Mouse (Mus musculus): ENCODE results near the gene Pigo.
"Not testable (repeated sequence)": the region's sequence is repeated elsewhere in the genome, so short reads cannot be mapped to it uniquely, and the experiment has no call there.

Pigo gene

GRCm38 (mm10) chr4:43001272-43001671, 24.3 kb downstream of the Pigo start:
- DNase-seq (ENCODE audit: low spot score in 2 of 2), result no peak

- peak; percentile 99 for DNase-seq (ENCODE audit: low spot score in 2 of 2)
These were observed 25.3 kb downstream of the Pigo start, which contains the start of gene Vcp for GRCm38 (mm10) chr4:43000141-43000986. Vcp (minus strand) TSS chr4:43000507.

GRCm38 (mm10) chr4:42999451-43000140, 26.0 kb downstream of the Pigo start:
- DNase-seq (ENCODE audit: low spot score in 2 of 2), result peak in 1 of 2 experiments; percentile 65

GRCm38 (mm10) chr4:42998022-42998421, 27.6 kb downstream of the Pigo start:
- no peak for DNase-seq (ENCODE audit: low spot score in 2 of 2)

DNA sequence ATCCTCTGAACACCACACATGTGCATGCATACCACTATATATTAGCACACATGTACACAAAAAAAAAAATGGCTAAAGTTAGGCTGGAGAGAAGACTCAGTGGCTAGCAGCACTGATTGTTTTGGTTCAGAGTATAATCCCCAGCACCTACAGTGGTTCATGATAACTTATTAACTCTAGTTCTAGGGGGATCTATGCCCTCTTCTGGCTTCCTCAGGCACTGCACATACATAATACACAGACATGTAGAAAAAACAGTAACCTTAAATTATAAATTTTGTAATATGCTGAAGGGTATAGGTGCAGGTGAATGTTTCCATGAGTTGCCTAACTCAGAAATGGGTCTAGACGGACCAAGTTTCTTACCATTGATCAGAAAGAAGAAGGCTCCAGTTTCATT, 37.3 kb downstream of the Pigo start:
- no peak for DNase-seq (ENCODE audit: low spot score in 2 of 2)

DNA sequence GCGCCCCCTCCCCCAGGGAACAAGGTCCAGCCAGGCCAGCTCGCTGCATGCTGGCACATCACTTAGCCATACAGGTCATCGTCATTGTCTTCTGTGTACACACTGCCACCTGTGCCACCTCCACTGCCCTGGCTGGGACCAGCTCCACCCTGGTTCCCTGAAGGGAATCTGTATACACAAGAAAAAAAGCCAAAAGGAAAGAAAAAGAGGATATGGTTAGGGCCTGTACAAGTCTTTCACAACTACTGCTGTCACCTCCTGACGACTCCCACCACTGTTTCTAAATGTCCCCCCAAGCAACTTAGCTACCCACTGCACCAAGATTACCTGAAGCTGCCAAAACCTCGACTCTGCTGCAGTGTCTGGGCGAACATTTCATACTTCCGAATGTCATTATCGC, 45.2 kb downstream of the Pigo start:
- DNase-seq (ENCODE audit: low spot score in 2 of 2), result not testable (repeated sequence)

- no peak for DNase-seq (ENCODE audit: low spot score in 2 of 2)
These were observed 47.6 kb downstream of the Pigo start for GRCm38 (mm10) chr4:42978062-42978461.

DNA sequence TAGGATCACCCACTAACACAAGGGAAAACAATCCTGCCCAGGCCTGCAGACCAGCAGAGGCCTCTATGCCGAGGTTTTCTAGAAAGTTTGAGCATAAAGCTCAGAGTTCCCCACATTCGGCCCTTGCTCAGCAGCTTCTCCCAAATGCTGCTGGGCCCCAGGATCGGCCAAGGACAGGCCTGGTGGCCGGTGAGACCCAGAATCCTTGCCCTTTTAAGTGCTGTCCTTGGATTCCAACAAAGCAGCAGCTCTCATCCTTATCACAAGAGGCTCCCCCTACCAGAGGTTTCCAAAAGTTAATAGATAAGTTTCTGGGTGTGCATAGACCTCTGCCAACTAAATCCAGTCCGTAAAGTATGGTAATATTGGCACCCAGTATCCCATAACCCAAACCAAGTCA, 51.8 kb downstream of the Pigo start:
- no peak for DNase-seq (ENCODE audit: low spot score in 2 of 2)

DNA sequence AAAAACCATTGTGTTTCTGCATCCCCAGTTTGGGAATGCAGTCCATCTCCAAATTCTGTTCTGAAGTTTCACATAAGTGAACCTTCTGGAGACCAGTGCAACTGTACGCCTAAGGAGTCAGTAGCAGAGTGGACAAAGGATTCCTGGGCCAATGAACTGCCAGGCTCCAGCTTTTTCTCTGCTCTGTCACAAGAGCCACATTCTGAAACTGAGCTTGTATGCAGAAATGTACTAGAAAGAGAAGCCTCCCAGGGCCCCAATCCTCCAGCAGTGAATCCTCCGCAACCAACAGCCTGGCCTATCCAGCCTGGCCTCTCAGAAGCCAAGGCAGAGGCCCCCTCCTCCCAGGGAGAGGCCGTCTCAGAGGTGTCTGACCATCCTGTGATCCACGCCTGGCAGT, 52.7 kb downstream of the Pigo start:
- no peak for DNase-seq (ENCODE audit: low spot score in 2 of 2)

GRCm38 (mm10) chr4:42969304-42969703, 56.3 kb downstream of the Pigo start, which contains the start of gene 1700022I11Rik:
1700022I11Rik (plus strand) TSS chr4:42969604.
- DNase-seq (ENCODE audit: low spot score in 2 of 2), result no peak
